In genomic region chr2:12292023-12292820, GRCm38 (mm10) we compare ENCODE assay signal across 10 mouse cellular contexts. TPM values are rescaled to one million over a fixed set of nuclear protein-coding genes. Genes with fewer than 3 reads are reported as not detected.
DNase-seq lines count a peak whose midpoint lies in the region; ATAC-seq and TF ChIP-seq lines count a peak whose summit lies in the region.
"Had no signal": no experiment of that assay in that cellular context is flagged by ENCODE, and none has a peak within 500 bp of the region (broad histone marks: within the 10 kb centered on the region; RNA-seq: fewer than 3 reads in every experiment).

No protein-coding gene starts in this region.

- H3K27me3 ChIP-seq in kidney, adult 2 months (replicated peaks; ENCODE audit: control insufficient read depth, insufficient read depth, low read length), result no peaks in the 10 kb centered on the region

- TF ChIP-seq POLR2A in cortical plate, adult 2 months (IDR thresholded peaks at IDR 0.05; ENCODE audit: extremely low read depth, insufficient read depth, low read length), result no peak
- no peak for TF ChIP-seq POLR2A in kidney, adult 2 months (IDR thresholded peaks at IDR 0.05; ENCODE audit: low read depth, low read length)

- peak; percentile 68 to 85 for DNase-seq in layer of hippocampus, postnatal 14 days (ENCODE audit: low spot score in 2 of 2)
- DNase-seq in kidney, adult 2 months, result no peak
- no peak for DNase-seq in cerebellum, adult 8-10 months
- no peak for DNase-seq in yolk sac, embryonic 10.5 days (ENCODE audit: low spot score)
- DNase-seq: lung, embryonic 14.5 days had no signal

- peak; percentile 74 for ATAC-seq in frontal cortex, adult (ENCODE audit: low TSS enrichment)
- ATAC-seq in monocyte, adult 5-6 weeks (replicated peaks; ENCODE audit: insufficient number of reproducible peaks, low FRiP score, low TSS enrichment, poor library complexity, severe bottlenecking), result peak; percentile 42; the same call in 1 of the 2 replicates
- ATAC-seq in erythroblast, adult 5-6 weeks (replicated peaks; ENCODE audit: low FRiP score, poor library complexity, severe bottlenecking), result no peak

- peak overlapping the region; percentile 63 for H3K27ac ChIP-seq in cortical plate, adult 2 months (ENCODE audit: insufficient read depth, low read length)
- H3K27ac ChIP-seq in kidney, adult 2 months (ENCODE audit: insufficient read depth, low read depth, low read length), result no peak overlapping the region

- no peak overlapping the region for H3K4me3 ChIP-seq in cortical plate, adult 2 months (ENCODE audit: insufficient read depth, low read length)
- no peak overlapping the region for H3K4me3 ChIP-seq in kidney, adult 2 months (ENCODE audit: insufficient read depth, low read depth, low read length)

- H3K4me1 ChIP-seq in cortical plate, adult 2 months (ENCODE audit: control insufficient read depth, insufficient read depth, low read length), result peaks cover 8% of the 10 kb centered on the region
- no peaks in the 10 kb centered on the region for H3K4me1 ChIP-seq in kidney, adult 2 months (ENCODE audit: control insufficient read depth, insufficient read depth, low read length)

- WGBS in kidney, adult 2 months, result 61% methylated on average over 8 of the region's 8 CpGs

- H3K36me3 ChIP-seq in kidney, adult 2 months (ENCODE audit: control insufficient read depth, insufficient read depth, low read length), result no peaks in the 10 kb centered on the region

- TF ChIP-seq CTCF in cortical plate, adult 2 months (IDR thresholded peaks at IDR 0.05; ENCODE audit: extremely low read depth, insufficient read depth, low read length), result no peak
- TF ChIP-seq CTCF in kidney, adult 2 months (conservative IDR thresholded peaks at IDR 0.05; ENCODE audit: insufficient read depth, insufficient read length, low read depth, low read length), result no peak

RNA-seq across cellular contexts. Expression of gene Itga8, which starts 9.5 kb away (rescaled TPM):
- 5.0 and 6.1 TPM in 2 replicates for polyA plus RNA-seq in cortical plate, adult 2 months (2012; rRNA removed)
- total RNA-seq in layer of hippocampus, postnatal 14 days (2021), result 10 to 100 TPM; 13.7 to 16.5 TPM
- 1.4 to 8.9 TPM (median 2.9 TPM) in 3 replicates for total RNA-seq in monocyte, adult 5-6 weeks (2017)
- 8.4 and 9.7 TPM in 2 replicates for polyA plus RNA-seq in kidney, adult 2 months (2012; rRNA removed)
- total RNA-seq in erythroblast, adult 5-6 weeks (2015; ENCODE audit: low replicate concordance), result not detected in 2 replicates
- total RNA-seq in erythroblast, adult 5-6 weeks (2017; ENCODE audit: low replicate concordance), result 0.14 and 1.4 TPM in 2 replicates
- total RNA-seq: MEL had no signal

Comparison
In these comparisons a context has a peak if more than half of its experiments do, and no peak if none do; other contexts are left out.
1. DNase-seq: peak in layer of hippocampus, postnatal 14 days (2 of 2); none in kidney, adult 2 months (single experiment), cerebellum, adult 8-10 months (single experiment) and yolk sac, embryonic 10.5 days (single experiment).